Mouse (Mus musculus): ENCODE data around the gene Efcab5. TPM values are rescaled to one million over a fixed set of nuclear protein-coding genes. Genes with fewer than 3 reads are reported as not detected.
"Not testable (repeated sequence)": the region's sequence is repeated elsewhere in the genome, so short reads cannot be mapped to it uniquely, and the experiment has no call there.

Efcab5 gene
- polyA plus RNA-seq, 1 experiment from 2014 or later = 0.24 TPM

GRCm38 (mm10) chr11:77154214-77154613 lies 34.6 kb downstream of the Efcab5 start:
- Histone ChIP-seq H3K36me3 (ENCODE audit: control insufficient read depth, insufficient read depth, low read length) (no peaks in the 10 kb centered on the region), H3K27ac (ENCODE audit: low read depth, low read length) (no peak overlapping the region), H3K4me1 (ENCODE audit: control insufficient read depth, insufficient read depth, low read length) (no peaks in the 10 kb centered on the region), H3K4me3 (ENCODE audit: low read length) (no peak overlapping the region), H3K9me3 (ENCODE audit: control insufficient read depth, low read length) (no peaks in the 10 kb centered on the region; the same call in 1 of the 2 replicates), H3K9ac (ENCODE audit: low read depth, low read length) (no peak overlapping the region), H3K27me3 (ENCODE audit: control insufficient read depth, insufficient read depth, low read length) (no peaks in the 10 kb centered on the region), H3K4me2 (replicated peaks; ENCODE audit: low read depth, low read length) (no peak overlapping the region)
- 84% methylated on average over 5 of the region's 5 CpGs for WGBS
- no peak for ATAC-seq (ENCODE audit: low FRiP score, low TSS enrichment)

- Histone ChIP-seq H3K27ac (ENCODE audit: low read depth, low read length) (no peak overlapping the region), H3K36me3 (ENCODE audit: control insufficient read depth, insufficient read depth, low read length) (no peaks in the 10 kb centered on the region), H3K9me3 (ENCODE audit: control insufficient read depth, low read length) (no peaks in the 10 kb centered on the region; the same call in 1 of the 2 replicates), H3K27me3 (ENCODE audit: control insufficient read depth, insufficient read depth, low read length) (no peaks in the 10 kb centered on the region), H3K4me1 (ENCODE audit: control insufficient read depth, insufficient read depth, low read length) (no peaks in the 10 kb centered on the region), H3K4me3 (ENCODE audit: low read length) (no peak overlapping the region), H3K9ac (ENCODE audit: low read depth, low read length) (no peak overlapping the region), H3K4me2 (replicated peaks; ENCODE audit: low read depth, low read length) (no peak overlapping the region)
- WGBS = 90% methylated on average over 6 of the region's 6 CpGs
- no peak for ATAC-seq (ENCODE audit: low FRiP score, low TSS enrichment)
These were observed 38.0 kb downstream of the Efcab5 start for GRCm38 (mm10) chr11:77150806-77151205.

GRCm38 (mm10) chr11:77149783-77150630 lies 38.8 kb downstream of the Efcab5 start:
- 53% methylated on average over 21 of the region's 22 CpGs for WGBS

GRCm38 (mm10) chr11:77148774-77149173 lies 40.0 kb downstream of the Efcab5 start:
- ATAC-seq (ENCODE audit: low FRiP score, low TSS enrichment) = no peak
- H3K27ac ChIP-seq (ENCODE audit: low read depth, low read length) = no peak overlapping the region
- H3K4me1 ChIP-seq (ENCODE audit: control insufficient read depth, insufficient read depth, low read length) = no peaks in the 10 kb centered on the region
- H3K9me3 ChIP-seq (ENCODE audit: control insufficient read depth, low read length) = no peaks in the 10 kb centered on the region; the same call in 1 of the 2 replicates
- WGBS = 83% methylated on average over 2 of the region's 2 CpGs
- no peak overlapping the region for H3K4me2 ChIP-seq (replicated peaks; ENCODE audit: low read depth, low read length)
- H3K36me3 ChIP-seq (ENCODE audit: control insufficient read depth, insufficient read depth, low read length) = no peaks in the 10 kb centered on the region
- no peak overlapping the region for H3K4me3 ChIP-seq (ENCODE audit: low read length)
- no peaks in the 10 kb centered on the region for H3K27me3 ChIP-seq (ENCODE audit: control insufficient read depth, insufficient read depth, low read length)
- H3K9ac ChIP-seq (ENCODE audit: low read depth, low read length) = no peak overlapping the region

More at GRCm38 (mm10) chr11:77149783-77150630, 38.8 kb downstream of the Efcab5 start:
- not testable (repeated sequence) for H3K4me1 ChIP-seq (ENCODE audit: control insufficient read depth, insufficient read depth, low read length); H3K9me3 ChIP-seq (ENCODE audit: control insufficient read depth, low read length); H3K4me3 ChIP-seq (ENCODE audit: low read length); H3K9ac ChIP-seq (ENCODE audit: low read depth, low read length); H3K27me3 ChIP-seq (ENCODE audit: control insufficient read depth, insufficient read depth, low read length); H3K27ac ChIP-seq (ENCODE audit: low read depth, low read length); ATAC-seq (ENCODE audit: low FRiP score, low TSS enrichment); H3K36me3 ChIP-seq (ENCODE audit: control insufficient read depth, insufficient read depth, low read length); H3K4me2 ChIP-seq (replicated peaks; ENCODE audit: low read depth, low read length)

GRCm38 (mm10) chr11:77147753-77148152 lies 41.0 kb downstream of the Efcab5 start:
- H3K9ac ChIP-seq (ENCODE audit: low read depth, low read length) = no peak overlapping the region
- H3K4me3 ChIP-seq (ENCODE audit: low read length) = no peak overlapping the region
- 87% methylated on average over 3 of the region's 3 CpGs for WGBS
- H3K4me2 ChIP-seq (replicated peaks; ENCODE audit: low read depth, low read length) = no peak overlapping the region
- no peak for ATAC-seq (ENCODE audit: low FRiP score, low TSS enrichment)
- H3K4me1 ChIP-seq (ENCODE audit: control insufficient read depth, insufficient read depth, low read length) = 0 out of 2 replicates have a peak, but pooled peaks cover 3% of the 10 kb centered on the region
- H3K36me3 ChIP-seq (ENCODE audit: control insufficient read depth, insufficient read depth, low read length) = no peaks in the 10 kb centered on the region
- H3K27me3 ChIP-seq (ENCODE audit: control insufficient read depth, insufficient read depth, low read length) = no peaks in the 10 kb centered on the region
- H3K27ac ChIP-seq (ENCODE audit: low read depth, low read length) = no peak overlapping the region
- H3K9me3 ChIP-seq (ENCODE audit: control insufficient read depth, low read length) = no peaks in the 10 kb centered on the region; the same call in 1 of the 2 replicates

GRCm38 (mm10) chr11:77145423-77145822 lies 43.3 kb downstream of the Efcab5 start:
- H3K9me3 ChIP-seq (ENCODE audit: control insufficient read depth, low read length) = no peaks in the 10 kb centered on the region; the same call in 1 of the 2 replicates
- no peak overlapping the region for H3K9ac ChIP-seq (ENCODE audit: low read depth, low read length)
- no peak overlapping the region for H3K27ac ChIP-seq (ENCODE audit: low read depth, low read length)
- H3K4me3 ChIP-seq (ENCODE audit: low read length) = no peak overlapping the region
- ATAC-seq (ENCODE audit: low FRiP score, low TSS enrichment) = no peak
- no peaks in the 10 kb centered on the region for H3K36me3 ChIP-seq (ENCODE audit: control insufficient read depth, insufficient read depth, low read length)
- H3K4me2 ChIP-seq (replicated peaks; ENCODE audit: low read depth, low read length) = no peak overlapping the region
- H3K4me1 ChIP-seq (ENCODE audit: control insufficient read depth, insufficient read depth, low read length) = 0 out of 2 replicates have a peak, but pooled peaks cover 3% of the 10 kb centered on the region
- H3K27me3 ChIP-seq (ENCODE audit: control insufficient read depth, insufficient read depth, low read length) = no peaks in the 10 kb centered on the region
- 57% methylated on average over 4 of the region's 4 CpGs for whole genome bisulfite sequencing

GRCm38 (mm10) chr11:77141938-77142337 lies 46.8 kb downstream of the Efcab5 start:
- H3K4me2 ChIP-seq (replicated peaks; ENCODE audit: low read depth, low read length) = no peak overlapping the region
- H3K9me3 ChIP-seq (ENCODE audit: control insufficient read depth, low read length) = no peaks in the 10 kb centered on the region
- H3K36me3 ChIP-seq (ENCODE audit: control insufficient read depth, insufficient read depth, low read length) = no peaks in the 10 kb centered on the region
- no peak overlapping the region for H3K4me3 ChIP-seq (ENCODE audit: low read length)
- 66% methylated on average over 6 of the region's 6 CpGs for WGBS
- no peak overlapping the region for H3K27ac ChIP-seq (ENCODE audit: low read depth, low read length)
- no peak overlapping the region for H3K9ac ChIP-seq (ENCODE audit: low read depth, low read length)
- 0 out of 2 replicates have a peak, but pooled peaks cover 3% of the 10 kb centered on the region for H3K4me1 ChIP-seq (ENCODE audit: control insufficient read depth, insufficient read depth, low read length)
- no peaks in the 10 kb centered on the region for H3K27me3 ChIP-seq (ENCODE audit: control insufficient read depth, insufficient read depth, low read length)
- ATAC-seq (ENCODE audit: low FRiP score, low TSS enrichment) = no peak

- Histone ChIP-seq H3K4me1 (ENCODE audit: control insufficient read depth, insufficient read depth, low read length) (0 out of 2 replicates have a peak, but pooled peaks cover 3% of the 10 kb centered on the region), H3K4me3 (ENCODE audit: low read length) (no peak overlapping the region), H3K27me3 (ENCODE audit: control insufficient read depth, insufficient read depth, low read length) (no peaks in the 10 kb centered on the region), H3K36me3 (ENCODE audit: control insufficient read depth, insufficient read depth, low read length) (no peaks in the 10 kb centered on the region), H3K27ac (ENCODE audit: low read depth, low read length) (no peak overlapping the region), H3K9ac (ENCODE audit: low read depth, low read length) (no peak overlapping the region), H3K4me2 (replicated peaks; ENCODE audit: low read depth, low read length) (no peak overlapping the region), H3K9me3 (ENCODE audit: control insufficient read depth, low read length) (no peaks in the 10 kb centered on the region)
- WGBS = 85% methylated on average over 6 of the region's 6 CpGs
- no peak for ATAC-seq (ENCODE audit: low FRiP score, low TSS enrichment)
These were observed 48.8 kb downstream of the Efcab5 start for GRCm38 (mm10) chr11:77139976-77140375.

GRCm38 (mm10) chr11:77133450-77133849 lies 55.3 kb downstream of the Efcab5 start:
- Histone ChIP-seq H3K27ac (ENCODE audit: low read depth, low read length) (no peak overlapping the region), H3K9me3 (ENCODE audit: control insufficient read depth, low read length) (no peaks in the 10 kb centered on the region), H3K36me3 (ENCODE audit: control insufficient read depth, insufficient read depth, low read length) (no peaks in the 10 kb centered on the region), H3K4me3 (ENCODE audit: low read length) (no peak overlapping the region), H3K27me3 (ENCODE audit: control insufficient read depth, insufficient read depth, low read length) (no peaks in the 10 kb centered on the region), H3K4me2 (replicated peaks; ENCODE audit: low read depth, low read length) (no peak overlapping the region), H3K4me1 (ENCODE audit: control insufficient read depth, insufficient read depth, low read length) (no peaks in the 10 kb centered on the region), H3K9ac (ENCODE audit: low read depth, low read length) (no peak overlapping the region)
- no peak for ATAC-seq (ENCODE audit: low FRiP score, low TSS enrichment)
- 94% methylated on average over 4 of the region's 4 CpGs for WGBS

Measured in kidney, embryonic 14.5 days (tissue).